Mouse (Mus musculus) neural tube, embryonic 14.5 days (tissue): ENCODE data around the gene Nckap5l. TPM values are rescaled to one million over a fixed set of nuclear protein-coding genes. Genes with fewer than 3 reads are reported as not detected.

Source experiments
- ATAC-seq: fragments of 200-750 bp; cut with Nextera tagmentation; 2 replicates; pipeline ENCODE4 v1.8.0; 2017; ENCODE audit warnings: low read depth, mild to moderate bottlenecking, moderate TSS enrichment, moderate library complexity
- H3K27ac ChIP-seq: fragments of 300-500 bp; sonication (generic); 2 replicates; pipeline ENCODE4 v1.5.1; 2014; ENCODE audit warnings: low read depth, mild to moderate bottlenecking, control low read depth, low read length, moderate library complexity, mixed read lengths
- H3K27me3 ChIP-seq: fragments of 300-500 bp; sonication (generic); 2 replicates; pipeline ENCODE4 v1.6.1; 2014; ENCODE audit warnings: low read length; ENCODE audit not compliant: control insufficient read depth, insufficient read depth
- H3K36me3 ChIP-seq: fragments of 300-500 bp; sonication (generic); 2 replicates; pipeline ENCODE4 v1.6.1; 2014; ENCODE audit warnings: low read length, mixed read lengths; ENCODE audit not compliant: control insufficient read depth, insufficient read depth
- H3K4me1 ChIP-seq: fragments of 300-500 bp; sonication (generic); 2 replicates; pipeline ENCODE4 v1.6.1; 2014; ENCODE audit warnings: low read length; ENCODE audit not compliant: control insufficient read depth, insufficient read depth
- H3K4me2 ChIP-seq: fragments of 300-500 bp; sonication (generic); 2 replicates; pipeline ENCODE4 v1.6.1; 2014; ENCODE audit warnings: mild to moderate bottlenecking, low read depth, low read length, control low read depth
- H3K4me3 ChIP-seq: fragments of 300-500 bp; sonication (generic); 2 replicates; pipeline ENCODE4 v1.5.1; 2014; ENCODE audit warnings: low read depth, low read length, control low read depth, mixed read lengths
- H3K9ac ChIP-seq: fragments of 300-500 bp; sonication (generic); replicated peaks from 2 replicates; pipeline ENCODE4 v1.6.1; 2014; ENCODE audit warnings: low read depth, mild to moderate bottlenecking, control low read depth, low read length, mixed read lengths
- H3K9me3 ChIP-seq: fragments of 300-500 bp; sonication (generic); 2 replicates; pipeline ENCODE4 v1.6.1; 2016; ENCODE audit warnings: low read length; ENCODE audit not compliant: control insufficient read depth
- WGBS: fragments of 180-500 bp; shearing (Covaris S2); extraction: QIAGEN DNeasy Blood & Tissue Kit; methylation state at CpG from one replicate; pipeline ENCODE4 v1.1.7; 2014; 5-methylcytosine and 5-hydroxymethylcytosine counted together
- polyA plus RNA-seq: library from polyadenylated mRNA; unstranded; fragments of >200 nt; fragmentation: Nextera tagmentation; extraction: Ambion mirVana; gene quantifications from 2 replicates; pipeline ENCODE4 v1.2.1, GENCODE M21; 2014

Gene Nckap5l
- polyA plus RNA-seq, 1 experiment from 2014 or later: 16.5 TPM

DNA sequence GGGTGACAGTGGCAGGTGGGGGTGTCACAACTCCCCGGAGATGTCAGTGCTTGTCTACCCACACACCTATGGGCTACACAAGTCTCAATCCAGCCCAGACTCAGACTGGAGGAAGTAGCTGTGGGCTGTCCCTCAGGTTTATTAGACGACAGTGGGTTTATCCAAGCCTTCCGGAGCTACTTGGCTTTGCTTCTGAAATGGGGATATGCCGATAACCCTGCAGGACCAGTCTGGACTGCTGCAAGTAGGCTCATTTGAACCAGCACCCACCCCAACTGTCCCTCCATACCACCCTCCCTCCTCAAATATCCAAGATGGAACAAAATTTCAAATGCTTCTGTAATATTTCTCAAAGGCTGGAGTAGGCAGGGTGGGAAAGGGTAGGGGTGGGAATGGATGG, 40.8 kb upstream of the Nckap5l start:
- 87% methylated on average over 4 of the region's 4 CpGs for WGBS
- ATAC-seq: no peak

DNA sequence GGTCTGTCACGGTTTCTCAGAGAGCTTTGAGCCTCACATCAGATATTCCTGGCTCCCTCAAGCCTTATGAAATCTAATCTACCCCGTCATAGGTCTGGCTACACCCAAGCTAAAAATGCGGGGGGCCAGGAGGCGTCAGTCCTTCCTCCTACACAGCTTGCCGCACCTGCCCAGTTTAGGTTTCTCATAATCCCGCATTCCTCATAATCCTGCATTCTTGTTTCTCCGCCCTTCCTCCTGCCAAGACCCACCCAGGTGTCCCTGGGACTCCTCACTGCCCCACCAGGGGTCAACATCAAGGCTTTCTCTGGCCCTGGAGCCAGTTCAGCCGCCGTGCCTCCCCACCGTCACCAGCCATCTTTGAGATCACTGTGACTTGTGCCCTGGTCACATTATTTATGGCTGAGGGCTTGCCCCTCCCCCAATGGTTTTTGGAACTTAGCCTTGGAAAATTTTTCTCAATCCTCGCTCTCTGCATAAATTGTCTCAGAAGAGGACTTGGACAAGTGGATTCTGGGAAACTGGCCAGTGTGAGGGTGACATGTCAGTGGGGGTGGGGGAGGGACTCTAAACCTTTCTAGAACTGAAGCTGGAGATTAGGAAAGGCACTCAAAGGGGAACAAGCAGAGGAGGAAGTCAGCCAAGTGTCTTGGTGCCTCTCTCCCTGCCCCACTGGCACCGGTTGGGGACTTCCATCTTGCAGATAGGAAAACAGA, 40.1 kb upstream of the Nckap5l start:
- no peak overlapping the region for H3K4me3 ChIP-seq
- no peak overlapping the region for H3K4me2 ChIP-seq
- ATAC-seq: 0 out of 2 replicates have a peak, but pooled peaks have one; percentile 7
- H3K36me3 ChIP-seq: no peaks in the 10 kb centered on the region
- H3K9me3 ChIP-seq: no peaks in the 10 kb centered on the region
- peaks cover 14% of the 10 kb centered on the region; the same call in 1 of the 2 replicates for H3K4me1 ChIP-seq
- H3K9ac ChIP-seq: no peak overlapping the region
- 56% methylated on average over 12 of the region's 12 CpGs for WGBS
- no peaks in the 10 kb centered on the region for H3K27me3 ChIP-seq
- no peak overlapping the region for H3K27ac ChIP-seq

More for the DNA sequence above, 40.8 kb upstream of the Nckap5l start:
- no peaks in the 10 kb centered on the region for H3K36me3 ChIP-seq
- no peak overlapping the region for H3K27ac ChIP-seq
- no peak overlapping the region for H3K4me3 ChIP-seq
- no peaks in the 10 kb centered on the region for H3K9me3 ChIP-seq
- no peak overlapping the region for H3K4me2 ChIP-seq
- H3K9ac ChIP-seq: no peak overlapping the region
- H3K27me3 ChIP-seq: no peaks in the 10 kb centered on the region
- peaks cover 17% of the 10 kb centered on the region; the same call in 1 of the 2 replicates for H3K4me1 ChIP-seq

DNA sequence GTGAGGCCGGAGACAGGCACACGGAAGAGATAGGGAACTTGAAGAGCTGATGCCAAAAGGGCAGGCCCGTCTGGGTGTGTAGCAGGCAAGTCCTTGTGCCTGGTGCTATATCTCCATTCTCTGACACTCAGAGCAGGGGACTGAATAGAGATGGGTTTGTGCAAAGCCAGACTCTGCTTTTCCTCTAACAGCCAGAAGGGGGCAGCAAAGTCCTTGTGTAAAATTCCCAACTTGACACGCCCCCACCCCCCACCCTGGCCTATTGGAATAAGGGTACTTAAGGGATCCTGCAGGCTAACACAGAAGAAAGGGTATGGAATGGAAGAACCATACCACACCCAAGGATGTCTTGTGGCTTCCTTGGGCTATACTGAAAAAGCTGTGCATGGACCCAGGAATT, 39.5 kb upstream of the Nckap5l start:
- H3K9ac ChIP-seq: no peak overlapping the region
- H3K27ac ChIP-seq: no peak overlapping the region
- H3K9me3 ChIP-seq: no peaks in the 10 kb centered on the region

DNA sequence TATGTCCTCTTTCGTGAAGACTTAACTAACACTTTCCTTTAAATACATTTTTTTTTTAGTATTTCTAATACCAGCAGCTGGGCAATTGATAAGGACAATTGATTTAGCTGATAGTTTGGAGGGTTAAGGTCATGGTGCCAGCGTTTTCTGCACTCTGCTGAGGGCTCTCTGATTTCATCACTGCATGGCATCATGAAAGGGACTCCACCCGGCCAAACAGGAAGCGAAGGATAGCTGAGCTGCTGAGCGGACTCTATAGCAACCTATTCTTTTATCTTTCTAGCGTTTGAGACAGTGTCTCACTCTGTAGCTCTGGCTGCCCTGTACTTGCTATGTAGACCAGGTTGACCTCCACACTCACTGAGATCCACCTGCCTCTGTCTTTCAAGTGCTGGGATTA, 27.2 kb upstream of the Nckap5l start:
- no peaks in the 10 kb centered on the region for H3K9me3 ChIP-seq
- no peak for ATAC-seq
- 75% methylated on average over 6 of the region's 6 CpGs for WGBS
- H3K27ac ChIP-seq: no peak overlapping the region
- H3K4me3 ChIP-seq: no peak overlapping the region
- no peak overlapping the region for H3K9ac ChIP-seq
- H3K27me3 ChIP-seq: no peaks in the 10 kb centered on the region
- no peaks in the 10 kb centered on the region for H3K36me3 ChIP-seq
- H3K4me1 ChIP-seq: no peaks in the 10 kb centered on the region
- H3K4me2 ChIP-seq: no peak overlapping the region

More for the DNA sequence above, 39.5 kb upstream of the Nckap5l start:
- peak; percentile 58; the same call in 1 of the 2 replicates for ATAC-seq
- WGBS: 9% methylated on average over 4 of the region's 4 CpGs
- Histone ChIP-seq H3K4me2 (no peak overlapping the region), H3K4me3 (no peak overlapping the region), H3K36me3 (no peaks in the 10 kb centered on the region), H3K27me3 (no peaks in the 10 kb centered on the region), H3K4me1 (peaks cover 8% of the 10 kb centered on the region; the same call in 1 of the 2 replicates)

DNA sequence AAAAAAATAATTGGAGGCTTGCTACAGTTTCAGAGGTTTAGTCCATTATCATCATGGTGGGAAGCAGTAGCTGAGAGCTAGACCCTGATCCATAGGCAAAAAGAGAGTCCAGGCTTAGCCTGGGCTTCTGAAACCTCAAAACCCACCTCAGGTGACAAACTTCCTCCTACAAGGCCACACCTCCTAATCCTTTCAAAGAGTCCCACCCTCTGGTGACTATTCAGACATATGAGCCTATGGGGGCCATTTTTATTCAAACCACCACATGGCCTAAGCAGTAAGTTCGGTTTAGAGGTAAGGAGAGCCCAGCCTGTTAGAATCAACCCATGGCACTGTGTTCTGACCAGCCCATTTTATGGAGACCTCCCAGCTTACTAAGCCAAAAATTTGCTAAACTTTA, 18.3 kb upstream of the Nckap5l start:
- no peaks in the 10 kb centered on the region for H3K36me3 ChIP-seq
- H3K27ac ChIP-seq: no peak overlapping the region
- H3K9me3 ChIP-seq: no peaks in the 10 kb centered on the region
- no peak overlapping the region for H3K9ac ChIP-seq
- H3K27me3 ChIP-seq: no peaks in the 10 kb centered on the region
- no peak overlapping the region for H3K4me3 ChIP-seq
- no peak for ATAC-seq
- WGBS: 86% methylated on average over 1 of the region's 1 CpGs
- H3K4me2 ChIP-seq: no peak overlapping the region
- H3K4me1 ChIP-seq: peaks cover 4% of the 10 kb centered on the region; the same call in 1 of the 2 replicates

DNA sequence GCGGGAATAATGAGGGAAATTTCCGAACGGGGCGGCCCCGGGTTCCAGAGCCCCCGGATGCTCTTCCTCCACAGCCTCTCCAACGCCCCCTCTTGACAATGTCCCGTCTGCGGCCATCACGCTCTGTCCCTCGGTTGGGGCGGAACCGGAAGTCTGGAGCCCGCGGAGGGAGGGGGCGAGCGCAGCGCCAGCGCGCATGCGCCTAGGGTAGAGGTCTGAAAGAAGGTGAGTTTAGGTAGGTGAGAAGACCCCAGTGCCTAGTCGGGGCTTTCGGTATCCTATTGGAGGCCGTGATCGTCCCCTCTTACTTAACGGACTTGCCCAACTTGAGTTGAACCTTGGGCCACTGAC, 17.0 kb upstream of the Nckap5l start, which contains the start of gene Bcdin3d:
Bcdin3d (minus strand) TSS at position 155 of the 351 bp plus-strand sequence.
- peak within 1 kb of the TSS; percentile 87 for H3K27ac ChIP-seq
- ATAC-seq: peak; percentile 87
- H3K4me1 ChIP-seq: peaks cover 4% of the 10 kb centered on the region; the same call in 1 of the 2 replicates
- H3K9ac ChIP-seq: peak within 1 kb of the TSS; percentile 92
- H3K4me3 ChIP-seq: peak within 1 kb of the TSS; percentile 77
- H3K36me3 ChIP-seq: no peaks in the 10 kb centered on the region
- no peaks in the 10 kb centered on the region for H3K27me3 ChIP-seq
- under 1% methylated on average over 26 of the region's 26 CpGs for WGBS
- peak within 1 kb of the TSS; percentile 77 for H3K4me2 ChIP-seq
- no peaks in the 10 kb centered on the region for H3K9me3 ChIP-seq

DNA sequence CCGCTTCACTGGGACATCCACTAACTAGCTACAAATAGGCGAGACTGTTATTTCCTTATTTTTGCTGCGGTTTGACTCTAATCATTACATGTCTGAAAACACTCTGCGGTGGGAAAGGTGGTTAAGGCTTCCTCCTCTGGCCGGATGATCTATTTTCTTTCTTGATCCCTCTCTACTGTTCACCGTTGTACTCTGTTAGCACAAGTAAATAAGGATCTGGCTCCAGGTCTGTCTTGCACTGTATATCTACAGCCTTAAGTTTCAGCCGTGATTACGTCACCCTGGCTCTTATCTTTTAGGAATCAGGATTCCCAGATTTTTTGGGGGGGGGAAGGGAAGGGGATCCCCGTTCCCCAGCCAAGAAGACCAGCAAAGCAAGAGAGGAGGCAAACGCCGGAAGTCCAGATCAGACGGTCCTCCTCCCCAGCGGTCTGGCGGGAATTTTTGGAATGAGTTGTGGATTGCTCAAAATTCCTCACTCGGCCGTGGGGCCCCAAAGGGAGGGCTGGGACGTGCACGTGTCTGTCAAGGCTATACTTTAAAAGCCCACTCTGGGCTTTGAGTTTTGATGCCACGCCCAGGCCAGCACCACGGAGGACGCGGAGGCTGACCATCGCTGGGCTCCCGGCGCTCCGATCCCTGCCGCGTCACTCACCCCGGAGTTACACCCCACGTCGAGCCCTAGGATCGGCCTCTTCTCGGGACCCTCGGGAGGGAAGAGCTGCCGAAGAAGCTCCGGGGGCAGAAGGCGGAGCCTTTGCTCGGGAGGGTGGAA, 16.4 kb upstream of the Nckap5l start:
- ATAC-seq: peak; percentile 76
- Histone ChIP-seq H3K9ac (peak overlapping the region; percentile 92), H3K4me2 (peak overlapping the region; percentile 77), H3K27ac (peak overlapping the region; percentile 87), H3K4me1 (peaks cover 4% of the 10 kb centered on the region; the same call in 1 of the 2 replicates), H3K9me3 (no peaks in the 10 kb centered on the region), H3K36me3 (no peaks in the 10 kb centered on the region), H3K27me3 (no peaks in the 10 kb centered on the region), H3K4me3 (peak overlapping the region; percentile 77)
- 6% methylated on average over 38 of the region's 38 CpGs for WGBS

DNA sequence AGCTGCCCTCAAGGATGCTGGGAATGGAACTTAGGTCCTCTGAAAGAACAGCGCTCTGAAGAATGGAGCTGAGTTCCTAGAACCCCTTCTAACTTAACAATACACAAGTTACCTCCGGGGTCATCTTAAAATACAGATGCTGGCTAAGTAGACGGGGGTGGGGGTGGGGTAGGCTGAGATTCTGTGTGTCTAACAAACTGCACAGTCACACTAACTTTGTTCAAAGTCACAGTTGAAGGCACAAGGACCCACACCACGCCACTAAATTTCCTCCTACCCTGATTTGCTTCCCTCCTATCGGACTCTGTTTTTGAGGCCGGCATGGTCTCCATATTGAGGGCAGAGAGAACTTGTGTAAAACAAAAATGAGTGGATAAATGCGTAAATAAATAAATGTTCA, 15.4 kb upstream of the Nckap5l start:
- Histone ChIP-seq H3K4me3 (0 out of 2 replicates have a peak overlapping the region, but pooled peaks have one; percentile 77), H3K9me3 (no peaks in the 10 kb centered on the region), H3K4me1 (peaks cover 4% of the 10 kb centered on the region; the same call in 1 of the 2 replicates), H3K27me3 (no peaks in the 10 kb centered on the region), H3K9ac (no peak overlapping the region), H3K27ac (no peak overlapping the region), H3K4me2 (no peak overlapping the region), H3K36me3 (no peaks in the 10 kb centered on the region)
- ATAC-seq: no peak
- WGBS: 90% methylated on average over 7 of the region's 7 CpGs

DNA sequence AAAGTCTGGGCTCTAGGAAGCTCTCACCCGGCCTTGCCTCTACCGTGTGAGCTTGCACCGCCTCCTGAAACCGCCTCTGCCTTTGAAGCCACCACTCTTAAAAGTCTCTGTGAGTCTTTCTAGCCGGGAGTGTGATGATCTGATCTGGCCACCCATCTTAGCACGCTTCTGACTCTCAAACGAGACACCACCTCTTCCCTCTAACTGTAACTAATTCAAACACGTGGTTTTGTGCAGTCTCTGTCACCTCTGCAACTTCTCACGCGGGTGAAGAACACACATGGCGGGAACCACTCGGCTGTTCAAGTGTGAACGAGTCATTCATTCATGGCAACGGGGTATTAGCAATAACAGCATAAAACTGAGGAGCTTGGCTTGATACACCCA, 14.1 kb upstream of the Nckap5l start:
- H3K4me3 ChIP-seq: no peak overlapping the region
- no peaks in the 10 kb centered on the region for H3K36me3 ChIP-seq
- H3K4me2 ChIP-seq: no peak overlapping the region
- H3K27ac ChIP-seq: no peak overlapping the region
- H3K9me3 ChIP-seq: no peaks in the 10 kb centered on the region
- H3K27me3 ChIP-seq: no peaks in the 10 kb centered on the region
- H3K4me1 ChIP-seq: peaks cover 4% of the 10 kb centered on the region; the same call in 1 of the 2 replicates
- H3K9ac ChIP-seq: no peak overlapping the region
- ATAC-seq: no peak
- WGBS: 78% methylated on average over 14 of the region's 14 CpGs
